Mouse (Mus musculus) limb, embryonic 14.5 days (tissue): Measurements from ENCODE around the gene Hrasls5. TPM values are rescaled to one million over a fixed set of nuclear protein-coding genes. Genes with fewer than 3 reads are reported as not detected.
A peak's percentile ranks its signal among the peaks of the same experiment; 100 is the strongest.

Experiments used
- ATAC-seq: fragments of 200-750 bp; cut with Nextera tagmentation; 2 replicates; pipeline ENCODE4 v1.8.0; 2017; ENCODE audit warnings: low read depth, moderate number of reproducible peaks, moderate TSS enrichment; ENCODE audit not compliant: low FRiP score
- DNase-seq: peaks from one replicate; pipeline ENCODE4 v3.0.0-alpha.2; 2015; ENCODE audit warnings: low spot score
- H3K27ac ChIP-seq: fragments of 300-500 bp; sonication (generic); replicated peaks from 2 replicates; pipeline ENCODE4 v1.5.1; 2014; ENCODE audit warnings: low read depth, mild to moderate bottlenecking, low read length, moderate library complexity, mixed read lengths
- H3K27me3 ChIP-seq: fragments of 300-500 bp; sonication (generic); 2 replicates; pipeline ENCODE4 v1.6.1; 2014; ENCODE audit warnings: low read length, mixed read lengths; ENCODE audit not compliant: control insufficient read depth, insufficient read depth
- H3K36me3 ChIP-seq: fragments of 300-500 bp; sonication (generic); 2 replicates; pipeline ENCODE4 v1.6.1; 2014; ENCODE audit warnings: mild to moderate bottlenecking, low read length, moderate library complexity, mixed read lengths; ENCODE audit not compliant: control insufficient read depth, insufficient read depth
- H3K4me1 ChIP-seq: fragments of 300-500 bp; sonication (generic); 2 replicates; pipeline ENCODE4 v1.6.1; 2014; ENCODE audit warnings: antibody characterized with exemption, low read length, mixed read lengths; ENCODE audit not compliant: control insufficient read depth, insufficient read depth
- H3K4me2 ChIP-seq: fragments of 300-500 bp; sonication (generic); replicated peaks from 2 replicates; pipeline ENCODE4 v1.6.1; 2014; ENCODE audit warnings: low read depth, mild to moderate bottlenecking, low read length, moderate library complexity; ENCODE audit not compliant: severe bottlenecking
- H3K4me3 ChIP-seq: fragments of 300-500 bp; sonication (generic); replicated peaks from 2 replicates; pipeline ENCODE4 v1.5.1; 2014; ENCODE audit warnings: low read length
- H3K9ac ChIP-seq: fragments of 300-500 bp; sonication (generic); 2 replicates; pipeline ENCODE4 v1.6.1; 2014; ENCODE audit warnings: mild to moderate bottlenecking, low read depth, low read length, moderate library complexity; ENCODE audit not compliant: severe bottlenecking
- H3K9me3 ChIP-seq: fragments of 300-500 bp; sonication (generic); 2 replicates; pipeline ENCODE4 v1.6.1; 2016; ENCODE audit warnings: low read length; ENCODE audit not compliant: control insufficient read depth
- POLR2A ChIP-seq: fragments of 200-500 bp; IDR thresholded peaks from 2 replicates; pipeline ENCODE4 v1.8.0; 2012; ENCODE audit warnings: inconsistent platforms, mild to moderate bottlenecking, moderate library complexity, borderline replicate concordance; ENCODE audit not compliant: insufficient read depth, insufficient read length; ENCODE audit errors: extremely low read depth
- WGBS: fragments of 180-500 bp; shearing (Covaris S2); extraction: QIAGEN DNeasy Blood & Tissue Kit; methylation state at CpG from one replicate; pipeline ENCODE4 v1.1.7; 2014; 5-methylcytosine and 5-hydroxymethylcytosine counted together
- polyA plus RNA-seq, 2 experiments: library from polyadenylated mRNA; depleted of rRNA in 1 of 2; stranded (reverse) in 1 of 2; unstranded in 1 of 2; fragments of >200 nt; fragmentation: Nextera tagmentation in 1 of 2; extraction: Ambion mirVana in 1 of 2; gene quantifications; 2 replicates each; pipeline versions ENCODE4 v1.2.1 to v1.2.3; 2012 to 2014

Hrasls5 gene
- polyA plus RNA-seq (2012; rRNA removed) (not detected in 2 replicates), polyA plus RNA-seq (2014; fragmentation: Nextera tagmentation; extraction: Ambion mirVana) (0.19 TPM in 1 of 2 replicates, not detected in the other)

DNA sequence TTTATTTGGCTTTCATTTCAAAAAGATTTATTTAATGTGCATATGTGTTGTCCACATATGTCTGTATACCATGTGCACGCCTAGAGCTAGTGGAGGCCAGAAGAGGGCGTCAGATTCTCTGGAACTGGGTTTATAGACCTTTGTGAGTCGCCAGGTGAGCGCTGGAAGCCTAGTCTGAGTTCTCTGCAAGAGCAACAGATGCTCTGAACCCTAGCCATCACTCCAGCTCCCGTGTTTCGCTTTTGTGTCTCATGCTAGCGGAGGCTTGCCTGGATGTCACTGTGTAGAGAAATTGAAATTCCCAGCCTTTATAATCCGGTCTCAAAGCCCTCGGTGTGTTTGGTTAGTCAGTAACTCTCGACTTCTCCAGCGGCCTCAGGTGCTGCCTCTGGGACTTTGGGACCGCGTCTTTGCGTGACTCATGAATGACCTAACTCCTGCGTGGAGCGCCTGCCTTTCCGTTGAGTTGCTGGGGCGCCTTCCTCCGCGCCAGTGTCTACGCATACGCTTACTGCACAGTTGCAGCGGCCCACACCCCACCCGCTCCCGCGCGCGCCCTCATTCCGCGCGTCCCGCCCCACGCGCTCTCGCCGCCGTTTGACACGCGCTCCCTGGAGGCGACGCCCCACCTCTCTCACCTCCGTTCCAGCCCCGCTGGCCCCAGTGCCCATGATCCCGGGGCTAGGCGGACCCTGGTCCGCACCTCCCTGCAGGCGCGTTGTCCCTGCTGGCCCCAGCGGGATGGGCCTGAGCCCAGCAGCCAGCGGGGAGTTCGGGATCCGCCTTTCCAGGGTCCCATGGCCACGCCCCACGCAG is at the start of gene Hrasls5:
Gene Hrasls5, plus strand, starts transcription at position 600 of the 816 bp plus-strand sequence.
- Histone ChIP-seq H3K27me3 (0 out of 2 replicates have a peak, but pooled peaks cover 3% of the 10 kb centered on the region), H3K9me3 (no peaks in the 10 kb centered on the region), H3K4me1 (peaks cover 6% of the 10 kb centered on the region), H3K36me3 (no peaks in the 10 kb centered on the region), H3K9ac (peak within 1 kb of the TSS; percentile 58), H3K4me2 (peak within 1 kb of the TSS; percentile 93), H3K4me3 (peak within 1 kb of the TSS; percentile 43), H3K27ac (no peak within 1 kb of the TSS)
- TF ChIP-seq POLR2A = no peak
- ATAC-seq (peak; percentile 75), DNase-seq (peak; percentile 25)
- WGBS = 3% methylated on average over 54 of the region's 54 CpGs

GRCm38 (mm10) chr19:7562601-7563129 is 49.7 kb upstream of the Hrasls5 start:
- no peak overlapping the region for H3K27ac ChIP-seq
- no peaks in the 10 kb centered on the region for H3K27me3 ChIP-seq
- no peak for ATAC-seq
- no peak overlapping the region for H3K9ac ChIP-seq
- WGBS = 69% methylated on average over 10 of the region's 10 CpGs
- no peak overlapping the region for H3K4me3 ChIP-seq
- TF ChIP-seq POLR2A = no peak
- H3K36me3 ChIP-seq = no peaks in the 10 kb centered on the region
- DNase-seq = no peak
- H3K4me2 ChIP-seq = no peak overlapping the region
- no peaks in the 10 kb centered on the region for H3K9me3 ChIP-seq
- H3K4me1 ChIP-seq = peaks cover 9% of the 10 kb centered on the region; the same call in 1 of the 2 replicates

- no peak overlapping the region for H3K4me2 ChIP-seq
- no peak overlapping the region for H3K27ac ChIP-seq
- H3K36me3 ChIP-seq = no peaks in the 10 kb centered on the region
- peaks cover 13% of the 10 kb centered on the region for H3K4me1 ChIP-seq
- 77% methylated on average over 2 of the region's 2 CpGs for WGBS
- DNase-seq (no peak), ATAC-seq (no peak)
- no peak overlapping the region for H3K4me3 ChIP-seq
- no peak overlapping the region for H3K9ac ChIP-seq
- no peaks in the 10 kb centered on the region for H3K27me3 ChIP-seq
- no peaks in the 10 kb centered on the region for H3K9me3 ChIP-seq
- no peak for TF ChIP-seq POLR2A
These were observed 48.7 kb upstream of the Hrasls5 start for GRCm38 (mm10) chr19:7563676-7564075.

GRCm38 (mm10) chr19:7564457-7564856 is 47.9 kb upstream of the Hrasls5 start:
- TF ChIP-seq POLR2A = no peak
- no peaks in the 10 kb centered on the region for H3K27me3 ChIP-seq
- WGBS = 89% methylated on average over 1 of the region's 1 CpGs
- no peak overlapping the region for H3K27ac ChIP-seq
- H3K36me3 ChIP-seq = no peaks in the 10 kb centered on the region
- no peak overlapping the region for H3K4me3 ChIP-seq
- no peak for DNase-seq
- no peak overlapping the region for H3K9ac ChIP-seq
- no peak for ATAC-seq
- no peaks in the 10 kb centered on the region for H3K9me3 ChIP-seq
- peaks cover 13% of the 10 kb centered on the region for H3K4me1 ChIP-seq
- no peak overlapping the region for H3K4me2 ChIP-seq

GRCm38 (mm10) chr19:7566826-7567225 is 45.5 kb upstream of the Hrasls5 start:
- H3K9me3 ChIP-seq = no peaks in the 10 kb centered on the region
- no peak overlapping the region for H3K4me3 ChIP-seq
- peaks cover 13% of the 10 kb centered on the region for H3K4me1 ChIP-seq
- no peak overlapping the region for H3K27ac ChIP-seq
- 56% methylated on average over 3 of the region's 3 CpGs for WGBS
- DNase-seq (no peak), ATAC-seq (no peak)
- no peak overlapping the region for H3K9ac ChIP-seq
- H3K27me3 ChIP-seq = no peaks in the 10 kb centered on the region
- H3K4me2 ChIP-seq = no peak overlapping the region
- H3K36me3 ChIP-seq = no peaks in the 10 kb centered on the region
- TF ChIP-seq POLR2A = no peak
